Mouse (Mus musculus) lung, postnatal 0 days (tissue): ENCODE results near the gene Shc4. TPM values are rescaled to one million over a fixed set of nuclear protein-coding genes. Genes with fewer than 3 reads are reported as not detected.
A peak's percentile ranks its signal among the peaks of the same experiment; 100 is the strongest.

ENCODE experiments used
- ATAC-seq: fragments of 200-750 bp; cut with Nextera tagmentation; 2 replicates; pipeline ENCODE4 v1.8.0; 2017; ENCODE audit warnings: moderate library complexity
- DNase-seq: peaks from one replicate; pipeline ENCODE4 v3.0.0-alpha.2; 2016; ENCODE audit warnings: low spot score
- H3K27ac ChIP-seq: fragments of 300-500 bp; sonication (generic); 2 replicates; pipeline ENCODE4 v1.5.1; 2014; ENCODE audit warnings: antibody characterized with exemption, mild to moderate bottlenecking, low read length, mixed read lengths
- H3K27me3 ChIP-seq: fragments of 300-500 bp; sonication (generic); replicated peaks from 2 replicates; pipeline ENCODE4 v1.6.1; 2014; ENCODE audit warnings: low read length, mixed read lengths; ENCODE audit not compliant: insufficient read depth
- H3K36me3 ChIP-seq: fragments of 300-500 bp; sonication (generic); 2 replicates; pipeline ENCODE4 v1.6.1; 2014; ENCODE audit warnings: low read length, mixed read lengths; ENCODE audit not compliant: insufficient read depth
- H3K4me1 ChIP-seq: fragments of 300-500 bp; sonication (generic); 2 replicates; pipeline ENCODE4 v1.6.1; 2014; ENCODE audit warnings: antibody characterized with exemption, low read depth, low read length, mixed read lengths; ENCODE audit not compliant: insufficient read depth
- H3K4me2 ChIP-seq: fragments of 300-500 bp; sonication (generic); replicated peaks from 2 replicates; pipeline ENCODE4 v1.6.1; 2014; ENCODE audit warnings: low read depth, mild to moderate bottlenecking, low read length, moderate library complexity, mixed read lengths
- H3K4me3 ChIP-seq: fragments of 300-500 bp; sonication (generic); 2 replicates; pipeline ENCODE4 v1.5.1; 2014; ENCODE audit warnings: low read depth, low read length
- H3K9ac ChIP-seq: fragments of 300-500 bp; sonication (generic); replicated peaks from 2 replicates; pipeline ENCODE4 v1.6.1; 2014; ENCODE audit warnings: low read depth, mild to moderate bottlenecking
- H3K9me3 ChIP-seq: fragments of 300-500 bp; sonication (generic); 2 replicates; pipeline ENCODE4 v1.6.1; 2016; ENCODE audit warnings: low read length, mixed read lengths
- CTCF ChIP-seq: IDR thresholded peaks from 2 replicates; pipeline ENCODE4 v1.5.1; 2016; ENCODE audit warnings: antibody characterized with exemption, mild to moderate bottlenecking
- EP300 ChIP-seq: IDR thresholded peaks from 2 replicates; pipeline ENCODE4 v1.6.1; 2016; ENCODE audit warnings: antibody characterized with exemption, mild to moderate bottlenecking, control low read depth
- WGBS: fragments of 180-500 bp; shearing (Covaris S2); extraction: QIAGEN DNeasy Blood & Tissue Kit; methylation state at CpG from one replicate; pipeline ENCODE4 v1.1.7; 2014; 5-methylcytosine and 5-hydroxymethylcytosine counted together
- polyA plus RNA-seq: library from polyadenylated mRNA; unstranded; fragments of >200 nt; fragmentation: Nextera tagmentation; extraction: Ambion mirVana; gene quantifications from 2 replicates; pipeline ENCODE4 v1.2.1, GENCODE M21; 2015

Shc4 gene
- polyA plus RNA-seq, 1 experiment from 2014 or later, result 0.72 TPM

- Histone ChIP-seq H3K27me3 (no peaks in the 10 kb centered on the region), H3K4me1 (no peaks in the 10 kb centered on the region), H3K9ac (no peak overlapping the region), H3K27ac (no peak overlapping the region), H3K4me2 (no peak overlapping the region), H3K9me3 (no peaks in the 10 kb centered on the region), H3K4me3 (no peak overlapping the region), H3K36me3 (no peaks in the 10 kb centered on the region)
- DNase-seq (no peak), ATAC-seq (no peak)
- 63% methylated on average over 2 of the region's 2 CpGs for WGBS
- TF ChIP-seq EP300, result no peak
- TF ChIP-seq CTCF, result no peak
Measured at GRCm38 (mm10) chr2:125694798-125695197, 29.1 kb downstream of the Shc4 start.

DNA sequence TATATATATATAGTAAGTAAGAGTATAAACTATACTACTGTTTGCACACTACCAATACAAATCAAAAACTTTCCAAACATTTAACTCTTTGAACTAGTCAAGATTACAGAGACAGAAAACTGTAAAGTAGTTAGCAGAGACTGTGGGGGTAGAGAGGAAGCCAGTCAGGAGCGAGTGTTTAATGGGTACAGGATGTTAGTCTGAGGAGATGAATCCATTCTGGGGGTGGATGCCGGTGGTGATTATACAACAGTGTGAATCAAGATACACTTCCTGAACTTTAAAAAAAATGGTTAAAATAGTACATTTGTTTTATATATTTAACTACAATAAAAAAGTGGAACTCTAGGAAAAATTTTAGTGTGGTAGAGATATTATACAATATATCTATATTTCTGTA is 31.9 kb downstream of the Shc4 start:
- ATAC-seq (no peak), DNase-seq (no peak)
- Histone ChIP-seq H3K27ac (no peak overlapping the region), H3K36me3 (no peaks in the 10 kb centered on the region), H3K4me3 (no peak overlapping the region), H3K9me3 (no peaks in the 10 kb centered on the region), H3K4me1 (no peaks in the 10 kb centered on the region), H3K27me3 (no peaks in the 10 kb centered on the region), H3K9ac (no peak overlapping the region), H3K4me2 (no peak overlapping the region)
- TF ChIP-seq CTCF, result no peak
- TF ChIP-seq EP300, result no peak
- 49% methylated on average over 2 of the region's 2 CpGs for WGBS

DNA sequence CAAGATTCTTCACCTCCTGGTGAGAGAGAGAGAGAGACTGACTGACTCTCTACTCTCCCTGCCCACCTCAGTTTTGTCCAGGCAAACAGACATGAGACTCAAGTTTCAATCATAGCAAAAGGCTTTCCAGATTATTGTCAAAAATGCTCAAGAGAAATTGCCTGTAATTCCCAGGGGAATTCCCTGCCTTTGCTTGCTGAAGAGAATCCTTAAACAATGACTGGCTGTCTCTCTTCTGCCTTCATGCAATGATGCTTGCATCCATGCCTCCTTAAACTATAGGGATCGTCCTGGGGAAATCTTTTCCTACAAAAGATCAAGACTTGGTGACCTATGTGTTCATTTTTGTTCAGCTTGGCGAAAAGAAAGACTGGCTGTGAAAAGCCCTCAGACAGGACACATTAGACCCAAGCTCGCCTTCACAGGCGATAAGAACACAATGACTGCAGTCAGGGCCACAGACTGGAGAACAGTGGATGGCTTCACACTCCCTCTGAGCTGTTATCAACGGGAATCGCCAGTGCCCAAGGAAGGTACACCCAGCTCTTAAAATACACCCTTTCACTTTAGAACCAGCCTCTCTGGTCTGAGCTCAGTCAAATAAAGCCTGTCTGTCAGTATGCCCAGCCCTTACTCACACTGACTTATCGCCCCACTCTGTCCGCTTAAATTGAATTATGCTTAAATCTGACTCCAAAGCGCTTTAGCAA is 38.4 kb downstream of the Shc4 start:
- Histone ChIP-seq H3K36me3 (no peaks in the 10 kb centered on the region), H3K9ac (no peak overlapping the region), H3K27ac (no peak overlapping the region), H3K4me3 (no peak overlapping the region), H3K4me2 (no peak overlapping the region), H3K27me3 (no peaks in the 10 kb centered on the region), H3K9me3 (no peaks in the 10 kb centered on the region), H3K4me1 (0 out of 2 replicates have a peak, but pooled peaks cover 4% of the 10 kb centered on the region)
- no peak for TF ChIP-seq EP300
- TF ChIP-seq CTCF, result no peak
- DNase-seq, result no peak
- no peak for ATAC-seq
- 54% methylated on average over 9 of the region's 9 CpGs for WGBS

- Histone ChIP-seq H3K9me3 (no peaks in the 10 kb centered on the region), H3K9ac (no peak overlapping the region), H3K4me1 (0 out of 2 replicates have a peak, but pooled peaks cover 4% of the 10 kb centered on the region), H3K36me3 (no peaks in the 10 kb centered on the region), H3K4me2 (0 out of 2 replicates have a peak overlapping the region, but pooled peaks have one; percentile 11), H3K4me3 (no peak overlapping the region), H3K27me3 (no peaks in the 10 kb centered on the region), H3K27ac (no peak overlapping the region)
- no peak for ATAC-seq
- WGBS, result 45% methylated on average over 10 of the region's 10 CpGs
- TF ChIP-seq CTCF (no peak), EP300 (no peak)
- no peak for DNase-seq
Measured at GRCm38 (mm10) chr2:125684559-125685440, 39.1 kb downstream of the Shc4 start.

DNA sequence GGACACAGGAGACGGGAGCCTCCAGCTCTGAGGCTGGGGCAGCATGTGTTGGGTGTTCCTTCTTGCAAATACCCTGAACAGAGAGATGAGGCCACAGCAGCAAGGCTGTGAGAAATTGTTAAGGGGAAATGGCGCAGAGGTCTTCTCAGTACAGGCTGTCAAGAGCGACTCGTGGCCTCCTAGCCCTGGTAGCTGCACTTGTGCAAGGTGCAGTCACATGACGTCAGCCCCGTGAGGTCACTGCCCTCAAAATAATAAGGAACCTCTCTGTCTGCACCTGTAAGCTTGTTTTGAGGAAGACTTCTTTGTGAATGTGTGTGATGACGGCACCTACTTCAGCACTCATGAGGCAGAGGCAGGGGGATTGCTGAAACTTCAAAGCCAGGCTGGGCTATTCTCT is 40.1 kb downstream of the Shc4 start:
- ATAC-seq (no peak), DNase-seq (no peak)
- H3K4me2 ChIP-seq, result no peak overlapping the region
- no peaks in the 10 kb centered on the region for H3K9me3 ChIP-seq
- no peak overlapping the region for H3K4me3 ChIP-seq
- no peaks in the 10 kb centered on the region for H3K36me3 ChIP-seq
- no peak overlapping the region for H3K9ac ChIP-seq
- H3K27me3 ChIP-seq, result no peaks in the 10 kb centered on the region
- 68% methylated on average over 7 of the region's 7 CpGs for WGBS
- TF ChIP-seq CTCF, result no peak
- no peak for TF ChIP-seq EP300
- 0 out of 2 replicates have a peak, but pooled peaks cover 4% of the 10 kb centered on the region for H3K4me1 ChIP-seq
- no peak overlapping the region for H3K27ac ChIP-seq

GRCm38 (mm10) chr2:125681811-125682210 is 42.1 kb downstream of the Shc4 start:
- no peaks in the 10 kb centered on the region for H3K27me3 ChIP-seq

More at GRCm38 (mm10) chr2:125681811-125682210, 42.1 kb downstream of the Shc4 start:
- Histone ChIP-seq H3K9me3 (no peaks in the 10 kb centered on the region), H3K4me3 (no peak overlapping the region), H3K9ac (no peak overlapping the region), H3K27ac (no peak overlapping the region), H3K36me3 (no peaks in the 10 kb centered on the region), H3K4me2 (no peak overlapping the region), H3K4me1 (0 out of 2 replicates have a peak, but pooled peaks cover 4% of the 10 kb centered on the region)
- 51% methylated on average over 9 of the region's 9 CpGs for WGBS
- ATAC-seq (peak; percentile 63), DNase-seq (peak; percentile 86)
- TF ChIP-seq EP300 (peak; percentile 8; the same call in 1 of the 2 replicates), CTCF (no peak)
